ENCODE assay signal across 7 mouse cellular contexts in genomic region chr9:107542721-107543120, GRCm38 (mm10). TPM values are rescaled to one million over a fixed set of nuclear protein-coding genes. Genes with fewer than 3 reads are reported as not detected.
DNase-seq lines count a peak whose midpoint lies in the region; ATAC-seq and TF ChIP-seq lines count a peak whose summit lies in the region.

No protein-coding gene starts in this region.

- H3K27ac ChIP-seq in lung, embryonic 14.5 days (ENCODE audit: low read depth): no peak overlapping the region; the same call in 1 of the 2 replicates
- no peak overlapping the region for H3K27ac ChIP-seq in embryonic fibroblast, embryonic 13.5 days (ENCODE audit: insufficient read depth, low read length)
- H3K27ac ChIP-seq in intestine, postnatal 0 days (ENCODE audit: low read depth, low read length): no peak overlapping the region
- H3K27ac ChIP-seq in neural tube, embryonic 15.5 days (replicated peaks): no peak overlapping the region

- DNase-seq in lung, embryonic 14.5 days: no peak
- DNase-seq in lung, postnatal 36 days: no peak
- DNase-seq in adipocyte (ENCODE audit: low spot score): no peak
- DNase-seq in thymus, postnatal 4 days: no peak

- peak overlapping the region; percentile 97 for H3K4me2 ChIP-seq in lung, embryonic 14.5 days
- H3K4me2 ChIP-seq in intestine, postnatal 0 days (replicated peaks; ENCODE audit: low read depth): peak overlapping the region; percentile 85
- H3K4me2 ChIP-seq in neural tube, embryonic 15.5 days: peak overlapping the region; percentile 80

- TF ChIP-seq POLR2A in embryonic fibroblast, embryonic 13.5 days (IDR thresholded peaks at IDR 0.05; ENCODE audit: low read depth, low read length): no peak

- H3K9ac ChIP-seq in lung, embryonic 14.5 days: peak overlapping the region; percentile 61
- no peak overlapping the region; the same call in 1 of the 2 replicates for H3K9ac ChIP-seq in intestine, postnatal 0 days (ENCODE audit: low read depth, low read length)
- H3K9ac ChIP-seq in neural tube, embryonic 15.5 days (replicated peaks): peak overlapping the region; percentile 57

- H3K36me3 ChIP-seq in lung, embryonic 14.5 days (ENCODE audit: insufficient read depth): peaks cover 48% of the 10 kb centered on the region
- H3K36me3 ChIP-seq in intestine, postnatal 0 days (ENCODE audit: control insufficient read depth, insufficient read depth): peaks cover 35% of the 10 kb centered on the region
- H3K36me3 ChIP-seq in neural tube, embryonic 15.5 days: peaks cover 43% of the 10 kb centered on the region

- H3K4me1 ChIP-seq in lung, embryonic 14.5 days (ENCODE audit: insufficient read depth): peaks cover 14% of the 10 kb centered on the region
- 0 out of 2 replicates have a peak, but pooled peaks cover 3% of the 10 kb centered on the region for H3K4me1 ChIP-seq in embryonic fibroblast, embryonic 13.5 days (ENCODE audit: control insufficient read depth, insufficient read depth, low read length)
- no peaks in the 10 kb centered on the region; the same call in none of the 2 replicates for H3K4me1 ChIP-seq in intestine, postnatal 0 days (replicated peaks; ENCODE audit: control insufficient read depth, insufficient read depth, low read length)
- peaks cover 57% of the 10 kb centered on the region for H3K4me1 ChIP-seq in neural tube, embryonic 15.5 days

- peak overlapping the region; percentile 63 for H3K4me3 ChIP-seq in lung, embryonic 14.5 days (ENCODE audit: low read depth, low read length)
- H3K4me3 ChIP-seq in embryonic fibroblast, embryonic 13.5 days (ENCODE audit: insufficient read depth, low read length): peak overlapping the region; percentile 62
- H3K4me3 ChIP-seq in intestine, postnatal 0 days (ENCODE audit: low read depth, low read length): peak overlapping the region; percentile 69
- H3K4me3 ChIP-seq in neural tube, embryonic 15.5 days (replicated peaks): peak overlapping the region; percentile 63

- ATAC-seq in lung, embryonic 14.5 days (ENCODE audit: insufficient read depth): no peak
- no peak for ATAC-seq in intestine, postnatal 0 days
- no peak for ATAC-seq in neural tube, embryonic 15.5 days (ENCODE audit: low FRiP score)

- H3K9me3 ChIP-seq in lung, embryonic 14.5 days (ENCODE audit: low read depth, low read length): no peaks in the 10 kb centered on the region
- H3K9me3 ChIP-seq in intestine, postnatal 0 days (ENCODE audit: control insufficient read depth): no peaks in the 10 kb centered on the region
- no peaks in the 10 kb centered on the region for H3K9me3 ChIP-seq in neural tube, embryonic 15.5 days (replicated peaks)

- H3K27me3 ChIP-seq in lung, embryonic 14.5 days (ENCODE audit: insufficient read depth, low read length): no peaks in the 10 kb centered on the region
- no peaks in the 10 kb centered on the region for H3K27me3 ChIP-seq in intestine, postnatal 0 days (replicated peaks; ENCODE audit: control insufficient read depth, insufficient read depth, low read length)
- no peaks in the 10 kb centered on the region for H3K27me3 ChIP-seq in neural tube, embryonic 15.5 days (replicated peaks)

- no peak for TF ChIP-seq CTCF in lung, embryonic 14.5 days (IDR thresholded peaks at IDR 0.05; ENCODE audit: low read depth)
- TF ChIP-seq CTCF in embryonic fibroblast, embryonic 13.5 days (IDR thresholded peaks at IDR 0.05; ENCODE audit: borderline replicate concordance, insufficient read depth, low read length): no peak
- no peak for TF ChIP-seq CTCF in intestine, postnatal 0 days (IDR thresholded peaks at IDR 0.05; ENCODE audit: low read depth)

- WGBS in lung, embryonic 14.5 days: 33% methylated on average over 8 of the region's 8 CpGs
- 38% methylated on average over 8 of the region's 8 CpGs for WGBS in intestine, postnatal 0 days
- WGBS in neural tube, embryonic 15.5 days: 47% methylated on average over 8 of the region's 8 CpGs

RNA-seq across cellular contexts. Expression of gene Nprl2, which starts 0.7 kb away (rescaled TPM):
- 32.9 and 34.6 TPM in 2 replicates for polyA plus RNA-seq in lung, embryonic 14.5 days (2014; fragmentation: Nextera tagmentation; extraction: Ambion mirVana)
- 16.7 and 18.9 TPM in 2 replicates for polyA plus RNA-seq in embryonic fibroblast, embryonic 13.5 days (2011; ENCODE audit: insufficient read length, low read depth, missing spikeins)
- polyA plus RNA-seq in intestine, postnatal 0 days (2015; fragmentation: Nextera tagmentation; extraction: Ambion mirVana): 20.0 and 20.7 TPM in 2 replicates
- polyA plus RNA-seq in neural tube, embryonic 15.5 days (2015; fragmentation: Nextera tagmentation; extraction: Ambion mirVana): 67.5 and 77.9 TPM in 2 replicates

RNA-seq across cellular contexts. Expression of gene Cyb561d2, which starts 0.7 kb away (rescaled TPM):
- 22.9 and 23.0 TPM in 2 replicates for polyA plus RNA-seq in lung, embryonic 14.5 days (2014; fragmentation: Nextera tagmentation; extraction: Ambion mirVana)
- polyA plus RNA-seq in embryonic fibroblast, embryonic 13.5 days (2011; ENCODE audit: insufficient read length, low read depth, missing spikeins): 14.4 and 18.3 TPM in 2 replicates
- polyA plus RNA-seq in intestine, postnatal 0 days (2015; fragmentation: Nextera tagmentation; extraction: Ambion mirVana): 36.3 and 38.9 TPM in 2 replicates
- 46.9 and 53.9 TPM in 2 replicates for polyA plus RNA-seq in neural tube, embryonic 15.5 days (2015; fragmentation: Nextera tagmentation; extraction: Ambion mirVana)

RNA-seq across cellular contexts. Expression of gene Zmynd10, which starts 4.4 kb away (rescaled TPM):
- polyA plus RNA-seq in lung, embryonic 14.5 days (2014; fragmentation: Nextera tagmentation; extraction: Ambion mirVana): 1.1 and 1.2 TPM in 2 replicates
- 0.79 TPM in 1 of 2 replicates, not detected in the other for polyA plus RNA-seq in embryonic fibroblast, embryonic 13.5 days (2011; ENCODE audit: insufficient read length, low read depth, missing spikeins)
- polyA plus RNA-seq in intestine, postnatal 0 days (2015; fragmentation: Nextera tagmentation; extraction: Ambion mirVana): 4.0 and 5.0 TPM in 2 replicates
- polyA plus RNA-seq in neural tube, embryonic 15.5 days (2015; fragmentation: Nextera tagmentation; extraction: Ambion mirVana): 1.6 and 2.6 TPM in 2 replicates

RNA-seq across cellular contexts. Expression of gene Rassf1, which starts 8.6 kb away (rescaled TPM):
- 51.3 and 54.1 TPM in 2 replicates for polyA plus RNA-seq in lung, embryonic 14.5 days (2014; fragmentation: Nextera tagmentation; extraction: Ambion mirVana)
- 72.6 and 86.5 TPM in 2 replicates for polyA plus RNA-seq in embryonic fibroblast, embryonic 13.5 days (2011; ENCODE audit: insufficient read length, low read depth, missing spikeins)
- 44.3 and 48.0 TPM in 2 replicates for polyA plus RNA-seq in intestine, postnatal 0 days (2015; fragmentation: Nextera tagmentation; extraction: Ambion mirVana)
- 41.2 and 46.1 TPM in 2 replicates for polyA plus RNA-seq in neural tube, embryonic 15.5 days (2015; fragmentation: Nextera tagmentation; extraction: Ambion mirVana)

RNA-seq across cellular contexts. Expression of gene Tmem115, which starts 9.0 kb away (rescaled TPM):
- polyA plus RNA-seq in lung, embryonic 14.5 days (2014; fragmentation: Nextera tagmentation; extraction: Ambion mirVana): 42.1 and 45.3 TPM in 2 replicates
- polyA plus RNA-seq in embryonic fibroblast, embryonic 13.5 days (2011; ENCODE audit: insufficient read length, low read depth, missing spikeins): 21.4 and 26.1 TPM in 2 replicates
- polyA plus RNA-seq in intestine, postnatal 0 days (2015; fragmentation: Nextera tagmentation; extraction: Ambion mirVana): 36.3 and 38.0 TPM in 2 replicates
- polyA plus RNA-seq in neural tube, embryonic 15.5 days (2015; fragmentation: Nextera tagmentation; extraction: Ambion mirVana): 45.7 and 46.1 TPM in 2 replicates
